Mouse (Mus musculus) ES-Bruce4 (cell line): ENCODE data around the gene Nup188. TPM values are rescaled to one million over a fixed set of nuclear protein-coding genes. Genes with fewer than 3 reads are reported as not detected.
A peak's percentile ranks its signal among the peaks of the same experiment; 100 is the strongest.

ENCODE experiments used
- H3K27ac ChIP-seq: 2 replicates; pipeline ENCODE4 v1.5.1; 2012; ENCODE audit warnings: low read length, inconsistent platforms; ENCODE audit not compliant: insufficient read depth
- H3K27me3 ChIP-seq: 2 replicates; pipeline ENCODE4 v1.6.1; 2012; ENCODE audit warnings: mild to moderate bottlenecking, low read length, inconsistent platforms; ENCODE audit not compliant: control insufficient read depth, poor library complexity, insufficient read depth, severe bottlenecking
- H3K36me3 ChIP-seq: 2 replicates; pipeline ENCODE4 v1.6.1; 2012; ENCODE audit warnings: inconsistent platforms, mild to moderate bottlenecking, low read length, moderate library complexity; ENCODE audit not compliant: control insufficient read depth, poor library complexity, insufficient read depth, severe bottlenecking
- H3K4me1 ChIP-seq: one replicate; pipeline ENCODE4 v1.8.1; 2011; ENCODE audit warnings: low read length; ENCODE audit not compliant: control insufficient read depth, insufficient read depth
- H3K4me3 ChIP-seq: 2 replicates; pipeline ENCODE4 v1.5.1; 2011; ENCODE audit warnings: low read depth, mild to moderate bottlenecking, low read length
- H3K9ac ChIP-seq: 2 replicates; pipeline ENCODE4 v1.6.1; 2012; ENCODE audit warnings: low read depth, mild to moderate bottlenecking, inconsistent platforms; ENCODE audit not compliant: poor library complexity, severe bottlenecking
- H3K9me3 ChIP-seq: replicated peaks from 2 replicates; pipeline ENCODE4 v1.6.1; 2012; ENCODE audit warnings: mild to moderate bottlenecking, low read length, inconsistent platforms; ENCODE audit not compliant: control insufficient read depth, poor library complexity, insufficient read depth, severe bottlenecking
- CTCF ChIP-seq: IDR thresholded peaks from one replicate; pipeline ENCODE4 v1.8.1; 2011; ENCODE audit warnings: low read depth, low read length
- EP300 ChIP-seq: IDR thresholded peaks from 2 replicates; pipeline ENCODE4 v1.6.1; 2011; ENCODE audit warnings: low read depth, low read length; ENCODE audit not compliant: insufficient read depth
- POLR2A ChIP-seq: IDR thresholded peaks from one replicate; pipeline ENCODE4 v1.8.1; 2011; ENCODE audit warnings: low read length; ENCODE audit not compliant: insufficient read depth
- polyA plus RNA-seq: library from polyadenylated mRNA; stranded (reverse); fragments of >200 nt; gene quantifications from 2 replicates; pipeline ENCODE4 v1.2.4, GENCODE M21; 2011; ENCODE audit warnings: low read depth; ENCODE audit not compliant: missing spikeins, insufficient read depth, insufficient read length

Gene Nup188
- polyA plus RNA-seq, 1 experiment: 138 TPM

GRCm38 (mm10) chr2:30299525-30299924 lies 13.3 kb downstream of the Nup188 start:
- Histone ChIP-seq H3K27me3 (no peaks in the 10 kb centered on the region), H3K4me1 (no peaks in the 10 kb centered on the region), H3K27ac (no peak overlapping the region), H3K9ac (no peak overlapping the region), H3K36me3 (peaks cover 69% of the 10 kb centered on the region), H3K9me3 (no peaks in the 10 kb centered on the region), H3K4me3 (no peak overlapping the region)
- TF ChIP-seq CTCF (no peak), EP300 (no peak), POLR2A (no peak)

- no peak overlapping the region for H3K4me3 ChIP-seq
- TF ChIP-seq EP300 (no peak), POLR2A (no peak), CTCF (no peak)
- no peaks in the 10 kb centered on the region for H3K4me1 ChIP-seq
- H3K9me3 ChIP-seq: no peaks in the 10 kb centered on the region
- H3K27ac ChIP-seq: no peak overlapping the region
- peaks cover 73% of the 10 kb centered on the region for H3K36me3 ChIP-seq
- no peaks in the 10 kb centered on the region for H3K27me3 ChIP-seq
- no peak overlapping the region for H3K9ac ChIP-seq
Observed at GRCm38 (mm10) chr2:30299966-30300365, 13.8 kb downstream of the Nup188 start.

GRCm38 (mm10) chr2:30306087-30306486 lies 19.9 kb downstream of the Nup188 start:
- TF ChIP-seq POLR2A (no peak), EP300 (no peak), CTCF (no peak)
- Histone ChIP-seq H3K4me3 (no peak overlapping the region), H3K36me3 (peaks cover 80% of the 10 kb centered on the region), H3K9me3 (no peaks in the 10 kb centered on the region), H3K27ac (no peak overlapping the region), H3K4me1 (peaks cover 2% of the 10 kb centered on the region), H3K27me3 (no peaks in the 10 kb centered on the region), H3K9ac (no peak overlapping the region)

- Histone ChIP-seq H3K27ac (no peak overlapping the region), H3K4me3 (no peak overlapping the region), H3K36me3 (peaks cover 83% of the 10 kb centered on the region), H3K9me3 (no peaks in the 10 kb centered on the region), H3K4me1 (peaks cover 2% of the 10 kb centered on the region), H3K27me3 (no peaks in the 10 kb centered on the region), H3K9ac (no peak overlapping the region)
- TF ChIP-seq POLR2A (no peak), CTCF (no peak), EP300 (no peak)
Observed at GRCm38 (mm10) chr2:30309351-30309750, 23.2 kb downstream of the Nup188 start.

- Histone ChIP-seq H3K9ac (no peak overlapping the region), H3K27me3 (no peaks in the 10 kb centered on the region), H3K27ac (no peak overlapping the region), H3K9me3 (no peaks in the 10 kb centered on the region), H3K36me3 (peaks cover 83% of the 10 kb centered on the region), H3K4me1 (peaks cover 2% of the 10 kb centered on the region), H3K4me3 (no peak overlapping the region)
- TF ChIP-seq EP300 (no peak), CTCF (no peak), POLR2A (no peak)
Observed at GRCm38 (mm10) chr2:30311481-30311880, 25.3 kb downstream of the Nup188 start.

GRCm38 (mm10) chr2:30316136-30316535 lies 29.9 kb downstream of the Nup188 start:
- Histone ChIP-seq H3K36me3 (peaks cover 80% of the 10 kb centered on the region), H3K4me3 (no peak overlapping the region), H3K27ac (no peak overlapping the region)

More at GRCm38 (mm10) chr2:30316136-30316535, 29.9 kb downstream of the Nup188 start:
- no peaks in the 10 kb centered on the region for H3K27me3 ChIP-seq
- H3K9me3 ChIP-seq: no peaks in the 10 kb centered on the region
- TF ChIP-seq CTCF (peak; percentile 8), POLR2A (no peak), EP300 (no peak)
- H3K9ac ChIP-seq: no peak overlapping the region
- H3K4me1 ChIP-seq: no peaks in the 10 kb centered on the region
